Mouse (Mus musculus) activated CD4-positive, CD25-positive, alpha-beta regulatory T cell, adult 4 months (primary cell): ENCODE results near the gene Sgo2a. TPM values are rescaled to one million over a fixed set of nuclear protein-coding genes. Genes with fewer than 3 reads are reported as not detected.

Source experiments
- polyA plus RNA-seq, 2 experiments: library from polyadenylated mRNA; unstranded; fragments of 100-300 nt; shearing (Covaris generic); gene quantifications; one replicate each; pipeline ENCODE4 v1.2.1; 2017

The Sgo2a gene
- polyA plus RNA-seq, 2 experiments from 2014 or later, result 3.0 to 3.5 TPM

Other genes with a start within 250 kb of the Sgo2a start
- 1 to 10 TPM in 1 of 2 experiments, under 1 TPM in 1; 0.83 to 1.3 TPM for gene Spats2l, start 221.8 kb upstream of the Sgo2a start, polyA plus RNA-seq
- 10 to 100 TPM; 21.3 to 23.5 TPM for gene Kctd18, start 23.0 kb downstream of the Sgo2a start, polyA plus RNA-seq
- not detected for gene Aox1, start 34.0 kb downstream of the Sgo2a start, polyA plus RNA-seq
- not detected for gene Aox3, start 117.2 kb downstream of the Sgo2a start, polyA plus RNA-seq
- gene Aox4, start 214.4 kb downstream of the Sgo2a start, polyA plus RNA-seq, result not detected